Mouse (Mus musculus) right cerebral cortex, postnatal 25 days (tissue): Measurements from ENCODE around the gene Haao.
A peak's percentile ranks its signal among the peaks of the same experiment; 100 is the strongest.
"Not testable (repeated sequence)": the region's sequence is repeated elsewhere in the genome, so short reads cannot be mapped to it uniquely, and the experiment has no call there.

ENCODE experiments used
- DNase-seq: peaks from one replicate; pipeline ENCODE4 v3.0.0; 2022

Haao gene

GRCm38 (mm10) chr17:83862134-83862881, 14.5 kb upstream of the Haao start:
- peak; percentile 72 for DNase-seq

DNA sequence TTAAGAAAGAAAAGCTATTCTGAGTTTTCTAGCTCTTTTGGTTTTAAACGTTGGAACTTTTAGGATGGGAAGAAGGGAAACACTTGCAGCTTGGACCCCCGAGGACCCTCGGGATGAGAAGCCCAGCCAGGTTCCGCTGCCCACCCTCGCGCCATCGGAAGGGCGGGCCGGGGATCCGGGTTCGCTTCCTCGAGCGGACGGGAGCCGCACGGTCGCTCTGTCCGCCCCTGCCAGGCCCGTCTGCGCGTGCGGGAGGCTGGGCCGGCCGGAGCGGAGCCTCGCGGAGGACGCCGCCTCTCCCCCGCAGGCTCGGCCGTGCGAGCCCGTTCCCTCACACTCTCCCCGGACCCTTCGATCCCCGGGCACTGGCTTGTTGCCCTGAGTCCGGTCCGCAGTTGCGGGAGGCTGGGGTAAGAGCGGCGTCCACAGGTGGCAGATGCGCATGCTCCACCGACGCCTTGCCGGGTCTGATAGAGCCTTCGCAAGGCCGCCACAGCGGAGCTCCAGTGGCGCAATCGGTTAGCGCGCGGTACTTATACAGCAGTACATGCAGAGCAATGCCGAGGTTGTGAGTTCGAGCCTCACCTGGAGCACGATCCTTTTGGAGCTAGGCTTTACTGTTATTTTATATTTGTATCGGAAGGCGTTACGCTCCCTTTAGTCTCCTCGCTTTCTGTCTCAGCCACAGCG, 13.8 kb upstream of the Haao start:
- DNase-seq: peak; percentile 97

- not testable (repeated sequence) for DNase-seq
Measured at GRCm38 (mm10) chr17:83860968-83861367, 13.2 kb upstream of the Haao start.

GRCm38 (mm10) chr17:83860224-83860623, 12.5 kb upstream of the Haao start:
- no peak for DNase-seq

GRCm38 (mm10) chr17:83859639-83860038, 11.9 kb upstream of the Haao start:
- DNase-seq: no peak

DNA sequence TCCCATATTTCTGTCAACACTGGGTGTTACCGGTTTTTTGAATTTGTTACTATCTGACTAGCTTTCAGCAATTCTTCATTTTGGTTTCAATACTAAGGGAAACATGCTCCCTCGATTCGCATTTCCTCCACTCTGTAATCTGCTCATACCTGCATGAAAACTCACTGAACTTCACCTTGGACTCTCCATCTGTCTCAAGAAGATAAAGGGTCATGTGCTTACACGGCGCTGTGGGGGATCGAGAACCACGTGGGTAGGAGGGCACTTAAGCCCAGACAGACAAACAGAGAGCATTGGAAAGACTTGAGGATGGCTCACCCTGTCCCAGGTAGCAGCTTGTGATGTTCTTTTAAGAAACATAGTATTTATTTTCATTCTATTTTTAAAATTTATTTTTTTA, 10.7 kb upstream of the Haao start:
- DNase-seq: no peak

- peak; percentile 55 for DNase-seq
Measured at GRCm38 (mm10) chr17:83854284-83854918, 6.6 kb upstream of the Haao start.

- DNase-seq: no peak
Measured at GRCm38 (mm10) chr17:83853831-83854230, 6.1 kb upstream of the Haao start.

DNA sequence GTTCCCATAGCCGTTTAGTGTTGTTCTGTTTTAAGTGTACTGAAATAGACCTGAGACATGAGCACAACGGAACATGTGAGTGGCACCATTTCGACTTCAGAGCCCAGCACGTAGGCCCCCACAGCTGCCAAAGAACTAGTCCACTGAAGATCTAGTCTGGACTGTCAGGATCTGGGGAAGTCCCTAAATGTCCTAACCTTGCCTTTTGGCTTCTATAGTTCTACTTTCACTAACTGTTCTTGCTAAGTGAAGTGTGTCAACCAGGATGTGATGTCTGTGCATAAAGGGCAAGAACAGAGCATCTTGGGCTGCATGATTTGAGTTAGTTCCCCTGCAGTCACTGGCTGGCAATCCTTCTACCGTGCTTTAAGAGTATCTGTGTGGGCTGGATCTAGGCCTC, 3.1 kb upstream of the Haao start:
- no peak for DNase-seq

- DNase-seq: peak; percentile 83
Measured at GRCm38 (mm10) chr17:83850458-83850857, 2.7 kb upstream of the Haao start.

DNA sequence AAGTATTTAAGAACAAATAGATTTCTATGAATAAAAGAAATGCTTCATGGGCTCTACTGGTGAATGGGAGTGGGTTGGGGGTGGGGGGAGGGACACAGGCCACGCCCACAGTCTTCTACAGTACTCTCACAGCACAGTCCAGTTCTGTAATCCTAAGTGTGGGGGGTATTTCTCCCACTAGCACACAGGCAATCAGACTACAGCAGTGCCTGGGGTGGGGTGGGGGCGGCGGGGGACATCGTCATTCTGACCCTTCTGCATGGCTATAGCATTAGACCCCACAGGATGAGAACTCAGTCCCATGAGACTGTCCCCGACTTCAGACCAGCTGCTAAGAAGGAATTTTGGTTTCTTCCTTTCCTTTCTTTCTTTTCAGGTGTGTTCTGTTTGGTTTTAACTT, 2.0 kb upstream of the Haao start:
- no peak for DNase-seq

GRCm38 (mm10) chr17:83849081-83849675, 1.4 kb upstream of the Haao start:
- no peak for DNase-seq

DNA sequence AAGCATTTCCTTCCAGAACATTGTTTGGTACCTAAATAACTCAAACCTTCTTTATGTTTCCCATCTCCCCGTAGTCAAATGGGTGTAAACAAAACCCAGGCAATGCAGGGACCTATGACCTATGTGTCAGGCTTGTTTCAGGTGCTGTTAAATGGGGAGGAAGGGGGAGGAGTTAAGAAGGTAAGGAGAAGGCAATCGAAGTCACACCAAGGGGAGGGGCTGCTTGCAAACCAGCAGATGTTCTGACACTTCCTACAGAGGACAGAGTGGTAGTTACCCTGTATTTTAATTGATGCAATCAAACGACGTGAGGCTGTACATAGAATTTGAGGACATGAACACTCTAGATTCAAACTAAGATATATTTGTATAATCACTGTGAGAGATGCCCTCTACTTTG, 719 bp upstream of the Haao start:
- no peak for DNase-seq

DNA sequence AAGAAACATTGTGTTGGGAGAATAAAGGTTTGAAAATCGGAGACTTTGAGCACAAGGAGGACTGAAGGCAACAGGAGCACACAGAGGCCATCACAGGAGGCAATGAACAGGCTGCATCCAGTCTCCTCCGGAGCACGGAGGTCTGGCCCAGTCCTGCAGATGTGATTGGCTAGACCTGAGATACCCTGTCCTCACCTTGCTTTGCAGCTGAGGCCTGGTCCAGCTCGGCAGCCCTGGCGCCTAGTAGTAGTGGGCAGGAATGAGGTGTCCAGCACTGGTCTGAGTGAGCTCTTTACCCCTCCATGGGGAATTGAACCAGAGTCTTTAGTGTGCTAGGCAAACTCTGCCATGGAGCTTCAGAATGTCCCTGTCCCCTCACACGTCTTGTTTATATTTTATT, 663 bp downstream of the Haao start:
- no peak for DNase-seq

- no peak for DNase-seq
Measured at GRCm38 (mm10) chr17:83846301-83847021, 1.3 kb downstream of the Haao start.

DNA sequence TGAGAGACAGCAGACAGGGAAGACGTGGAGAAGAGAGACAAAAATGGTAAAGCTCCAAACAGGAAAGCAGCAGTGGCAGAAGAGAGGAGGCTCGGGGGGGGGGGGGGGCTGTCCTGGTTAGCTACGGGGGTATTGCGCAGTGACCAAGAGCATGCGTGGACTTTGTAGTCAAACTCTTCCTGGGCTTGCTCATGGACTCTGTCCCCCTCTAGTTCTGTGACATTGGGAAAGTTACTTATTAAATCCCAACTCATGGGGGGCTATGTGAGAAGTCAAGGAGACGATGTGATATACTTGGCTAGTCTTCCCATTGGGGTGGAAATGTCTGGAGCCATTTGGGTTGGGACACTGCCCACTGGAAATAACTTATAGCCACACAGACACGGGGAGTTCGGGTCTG, 2.2 kb downstream of the Haao start:
- no peak for DNase-seq

DNA sequence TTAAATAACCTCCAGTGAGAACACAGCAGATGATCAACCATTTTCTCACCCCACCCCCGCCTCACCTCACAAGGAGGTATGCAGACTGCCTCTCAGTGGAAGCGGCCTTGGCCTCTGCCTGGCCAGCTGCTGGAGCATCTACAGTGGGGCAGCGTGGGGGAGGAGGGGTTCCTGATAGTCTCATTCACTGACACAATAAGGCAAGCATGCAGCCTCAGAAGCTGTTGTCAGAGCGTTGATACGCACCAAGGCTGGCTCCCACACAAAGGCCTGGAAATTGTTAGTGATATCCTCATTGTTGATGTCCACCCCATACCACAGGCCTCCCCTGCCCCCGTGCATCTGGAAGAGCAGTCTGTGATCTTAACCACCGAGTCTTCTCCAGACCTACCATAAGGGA, 4.0 kb downstream of the Haao start:
- no peak for DNase-seq

DNA sequence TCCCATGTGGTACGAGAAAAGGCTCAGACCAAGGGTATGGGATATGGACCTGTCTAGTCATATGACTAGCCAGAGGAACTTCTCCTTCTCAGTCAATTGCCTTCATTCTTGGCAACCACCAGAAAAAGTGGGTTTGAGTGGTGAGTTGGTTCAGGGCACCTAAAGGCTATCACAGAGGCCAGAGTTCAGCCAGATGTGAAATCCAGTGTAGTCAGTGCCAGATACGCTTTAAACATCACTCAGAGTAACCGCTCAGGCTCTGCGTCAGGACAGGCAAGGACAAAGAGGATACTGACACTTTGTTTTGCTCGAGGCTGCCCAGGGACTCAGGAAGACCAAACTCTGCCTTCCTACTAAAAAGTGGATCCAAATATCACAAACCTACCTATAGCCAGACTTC, 6.8 kb downstream of the Haao start:
- DNase-seq: no peak

GRCm38 (mm10) chr17:83839132-83839531, 8.6 kb downstream of the Haao start:
- no peak for DNase-seq

DNA sequence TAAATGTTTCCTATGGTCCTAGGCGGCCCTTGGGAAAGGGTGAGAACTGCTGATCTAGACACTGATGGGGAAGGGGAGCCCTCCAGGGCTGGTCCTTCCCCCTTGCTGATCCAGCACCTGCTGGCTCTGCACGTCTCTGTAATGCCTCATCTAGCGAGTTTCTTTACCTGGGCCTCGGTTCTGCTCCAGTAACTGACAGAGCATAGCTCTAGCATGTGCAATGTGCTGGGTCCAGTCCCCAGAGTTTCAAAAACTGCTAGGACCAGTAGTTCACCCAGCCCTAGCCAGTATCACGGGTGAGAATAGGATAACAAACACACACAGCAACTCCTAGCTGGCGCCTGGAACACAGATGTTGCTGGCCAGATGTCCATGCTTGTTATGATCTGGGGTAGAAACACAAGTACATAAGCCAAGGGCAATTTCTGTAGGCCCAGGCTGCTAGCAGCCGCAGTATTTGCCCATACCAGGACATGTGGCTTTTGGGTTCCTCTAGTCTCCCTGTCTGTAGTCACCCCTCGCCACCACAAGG, 10.0 kb downstream of the Haao start:
- DNase-seq: no peak

DNA sequence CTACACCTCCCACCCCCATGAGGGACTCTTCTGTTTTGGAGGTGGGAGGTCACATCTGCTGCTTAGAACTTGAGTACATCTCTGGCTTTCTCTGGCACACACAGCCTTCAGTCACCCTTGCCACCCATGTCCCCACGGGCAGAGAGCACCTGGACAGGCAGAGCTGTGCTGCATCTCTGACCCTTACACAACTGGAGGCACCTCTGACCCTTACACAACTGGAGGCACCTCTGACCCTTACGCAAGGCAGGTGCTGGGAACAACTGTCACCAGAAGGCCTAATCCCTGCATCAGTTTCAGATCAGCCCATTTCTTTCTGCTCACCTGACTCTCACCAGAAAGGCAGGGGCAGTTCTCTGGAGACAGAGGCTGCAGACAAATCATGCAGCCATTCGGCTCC, 11.7 kb downstream of the Haao start:
- DNase-seq: no peak

DNA sequence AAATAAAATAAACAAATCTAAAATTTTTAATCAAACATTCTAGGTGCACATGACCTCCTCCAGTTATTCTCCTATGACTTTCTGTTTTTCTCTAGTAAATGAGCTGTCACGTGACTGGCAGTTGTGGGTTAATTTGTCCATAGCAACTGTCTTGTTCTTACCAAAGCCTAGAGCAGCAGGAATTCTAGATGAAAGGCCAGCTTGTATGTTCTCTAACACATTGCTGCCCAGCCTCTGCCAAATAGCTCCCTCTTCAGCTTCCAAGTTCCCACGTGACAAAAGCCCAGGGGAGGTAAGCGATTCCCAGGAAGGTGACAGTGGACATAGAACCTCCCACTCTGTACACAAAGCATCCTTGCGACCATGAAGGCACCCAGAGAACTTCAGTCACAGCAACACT, 13.6 kb downstream of the Haao start:
- no peak for DNase-seq
